Mouse (Mus musculus) kidney, adult 9 months (tissue): ENCODE data around the gene Tnk2.

Experiments used
- DNase-seq: peaks from one replicate; pipeline ENCODE4 v3.0.0; 2022

The Tnk2 gene

GRCm38 (mm10) chr16:32660557-32661321 is 17.1 kb downstream of the Tnk2 start:
- DNase-seq: peak; percentile 52

- DNase-seq: no peak
Observed at GRCm38 (mm10) chr16:32661493-32661921, 17.8 kb downstream of the Tnk2 start.

GRCm38 (mm10) chr16:32662372-32662771 is 18.7 kb downstream of the Tnk2 start:
- no peak for DNase-seq

GRCm38 (mm10) chr16:32663231-32663858 is 19.7 kb downstream of the Tnk2 start:
- no peak for DNase-seq

- DNase-seq: no peak
Observed at GRCm38 (mm10) chr16:32664211-32664610, 20.5 kb downstream of the Tnk2 start.

- DNase-seq: peak; percentile 60
Observed at GRCm38 (mm10) chr16:32665851-32666665, 22.4 kb downstream of the Tnk2 start.

GRCm38 (mm10) chr16:32666671-32667551 is 23.2 kb downstream of the Tnk2 start:
- no peak for DNase-seq

GRCm38 (mm10) chr16:32667552-32667872 is 23.8 kb downstream of the Tnk2 start:
- no peak for DNase-seq

GRCm38 (mm10) chr16:32668030-32668429 is 24.4 kb downstream of the Tnk2 start:
- no peak for DNase-seq

- DNase-seq: no peak
Observed at GRCm38 (mm10) chr16:32668472-32668871, 24.8 kb downstream of the Tnk2 start.

GRCm38 (mm10) chr16:32669243-32669642 is 25.6 kb downstream of the Tnk2 start:
- DNase-seq: no peak

GRCm38 (mm10) chr16:32670354-32671124 is 26.9 kb downstream of the Tnk2 start:
- no peak for DNase-seq

GRCm38 (mm10) chr16:32671206-32671887 is 27.7 kb downstream of the Tnk2 start:
- DNase-seq: no peak

GRCm38 (mm10) chr16:32672250-32672649 is 28.6 kb downstream of the Tnk2 start:
- no peak for DNase-seq

- peak; percentile 82 for DNase-seq
Observed at GRCm38 (mm10) chr16:32672861-32673560, 29.3 kb downstream of the Tnk2 start.

GRCm38 (mm10) chr16:32674121-32674740 is 30.6 kb downstream of the Tnk2 start:
- no peak for DNase-seq

GRCm38 (mm10) chr16:32677040-32677700 is 33.5 kb downstream of the Tnk2 start:
- no peak for DNase-seq

GRCm38 (mm10) chr16:32677903-32678302 is 34.2 kb downstream of the Tnk2 start:
- no peak for DNase-seq

GRCm38 (mm10) chr16:32678812-32679211 is 35.1 kb downstream of the Tnk2 start:
- no peak for DNase-seq

GRCm38 (mm10) chr16:32679976-32680375 is 36.3 kb downstream of the Tnk2 start:
- no peak for DNase-seq
